Comparison of ENCODE assay signal across 13 mouse cellular contexts in the genomic region with DNA sequence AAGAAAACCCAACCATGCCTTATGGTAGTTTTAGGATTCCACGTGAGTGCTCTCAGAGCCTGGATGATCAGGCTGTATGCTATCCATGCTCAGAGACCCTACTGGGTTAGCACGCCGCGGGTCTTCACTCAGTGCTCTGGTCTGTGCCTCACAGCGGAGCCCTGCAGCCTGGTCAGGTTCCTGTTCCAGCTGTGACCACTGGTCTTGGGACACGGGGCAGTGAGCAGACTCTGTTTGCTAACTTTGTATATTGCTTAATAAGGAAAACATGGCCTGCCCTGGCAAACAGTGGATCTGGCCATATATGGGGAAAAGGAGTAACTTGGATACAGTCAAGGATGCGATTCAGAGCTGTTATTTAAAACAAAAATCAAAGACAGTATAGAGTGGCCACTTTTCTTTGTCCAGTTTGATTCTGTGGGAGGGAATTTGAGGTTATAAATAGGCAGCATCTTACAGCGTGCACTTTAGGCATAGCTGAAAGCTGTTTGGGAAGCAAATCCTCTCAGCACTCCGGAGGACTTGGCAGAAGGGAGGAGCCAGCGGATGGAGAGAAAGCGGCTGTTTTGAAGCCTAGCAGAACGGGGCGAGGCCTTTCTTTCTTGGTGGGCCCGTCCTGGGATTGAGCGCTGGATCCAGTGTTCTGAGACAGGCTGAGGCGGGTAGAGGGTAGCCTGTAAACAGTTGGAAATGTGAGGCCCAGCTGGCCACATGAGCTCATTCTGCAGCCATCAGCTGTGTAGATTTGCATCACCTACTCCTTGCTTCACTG. TPM values are rescaled to one million over a fixed set of nuclear protein-coding genes. Genes with fewer than 3 reads are reported as not detected.
DNase-seq lines count a peak whose midpoint lies in the region; ATAC-seq and TF ChIP-seq lines count a peak whose summit lies in the region.
"Had no signal": no experiment of that assay in that cellular context is flagged by ENCODE, and none has a peak within 500 bp of the region (broad histone marks: within the 10 kb centered on the region; RNA-seq: fewer than 3 reads in every experiment).

No protein-coding gene starts in this region.

- H3K4me2 ChIP-seq in heart, embryonic 11.5 days, result no peak overlapping the region
- no peak overlapping the region for H3K4me2 ChIP-seq in midbrain, postnatal 0 days (ENCODE audit: low read depth, low read length, poor library complexity, severe bottlenecking)
- H3K4me2 ChIP-seq in intestine, embryonic 14.5 days (ENCODE audit: low read length), result no peak overlapping the region

- no peak overlapping the region for H3K4me3 ChIP-seq in heart, embryonic 11.5 days (ENCODE audit: low read depth, low read length)
- no peak overlapping the region for H3K4me3 ChIP-seq in midbrain, embryonic 10.5 days
- H3K4me3 ChIP-seq in midbrain, postnatal 0 days (ENCODE audit: low read depth, low read length), result no peak overlapping the region
- H3K4me3 ChIP-seq in intestine, embryonic 14.5 days (ENCODE audit: low read depth, low read length), result no peak overlapping the region
- no peak overlapping the region for H3K4me3 ChIP-seq in small intestine, adult 2 months (ENCODE audit: low read depth, low read length)

- peaks cover 9% of the 10 kb centered on the region for H3K4me1 ChIP-seq in heart, embryonic 11.5 days (ENCODE audit: control insufficient read depth, insufficient read depth, low read length)
- H3K4me1 ChIP-seq in midbrain, embryonic 10.5 days, result peaks cover 14% of the 10 kb centered on the region
- H3K4me1 ChIP-seq in midbrain, postnatal 0 days (ENCODE audit: insufficient read depth, low read length), result no peaks in the 10 kb centered on the region
- H3K4me1 ChIP-seq in intestine, embryonic 14.5 days (replicated peaks; ENCODE audit: control insufficient read depth, insufficient read depth, low read length), result peaks cover 5% of the 10 kb centered on the region; the same call in 1 of the 2 replicates
- no peaks in the 10 kb centered on the region; the same call in 1 of the 2 replicates for H3K4me1 ChIP-seq in small intestine, adult 2 months (ENCODE audit: control insufficient read depth, insufficient read depth, insufficient read length, low read length)

- H3K9ac ChIP-seq in heart, embryonic 11.5 days (ENCODE audit: low read depth, low read length), result no peak overlapping the region
- H3K9ac ChIP-seq in midbrain, postnatal 0 days (replicated peaks; ENCODE audit: low read length, poor library complexity, severe bottlenecking), result no peak overlapping the region
- no peak overlapping the region for H3K9ac ChIP-seq in intestine, embryonic 14.5 days (ENCODE audit: low read length)

- no peak for TF ChIP-seq CTCF in midbrain, postnatal 0 days (IDR thresholded peaks at IDR 0.05)
- no peak for TF ChIP-seq CTCF in small intestine, adult 2 months (IDR thresholded peaks at IDR 0.05; ENCODE audit: extremely low read depth, insufficient read length, insufficient replicate concordance, low read depth, low read length)

- no peaks in the 10 kb centered on the region for H3K9me3 ChIP-seq in heart, embryonic 11.5 days (replicated peaks; ENCODE audit: control insufficient read depth, low read length)
- H3K9me3 ChIP-seq in midbrain, embryonic 10.5 days (replicated peaks), result no peaks in the 10 kb centered on the region
- no peaks in the 10 kb centered on the region for H3K9me3 ChIP-seq in midbrain, postnatal 0 days (ENCODE audit: low read length)
- H3K9me3 ChIP-seq in intestine, embryonic 14.5 days (ENCODE audit: control insufficient read depth, low read length), result no peaks in the 10 kb centered on the region

- intact Hi-C loops in left cerebral cortex, postnatal 36 days (cut with DNase I), result no loop called here

- no peak for ATAC-seq in heart, embryonic 11.5 days (replicated peaks; ENCODE audit: insufficient number of reproducible peaks, low FRiP score, low TSS enrichment)
- ATAC-seq in midbrain, postnatal 0 days (ENCODE audit: low FRiP score), result no peak
- ATAC-seq in intestine, embryonic 14.5 days (replicated peaks; ENCODE audit: low FRiP score, low TSS enrichment, low read depth), result 0 out of 2 replicates have a peak, but pooled peaks have one; percentile 55
- no peak for ATAC-seq in megakaryocyte-erythroid progenitor cell, adult 5-6 weeks (replicated peaks; ENCODE audit: low FRiP score, low TSS enrichment, poor library complexity, severe bottlenecking)
- ATAC-seq: hindbrain, postnatal 0 days had no signal

- H3K36me3 ChIP-seq in heart, embryonic 11.5 days (ENCODE audit: control insufficient read depth, insufficient read depth, low read length), result no peaks in the 10 kb centered on the region
- H3K36me3 ChIP-seq in midbrain, embryonic 10.5 days, result no peaks in the 10 kb centered on the region
- no peaks in the 10 kb centered on the region for H3K36me3 ChIP-seq in midbrain, postnatal 0 days (ENCODE audit: insufficient read depth, low read length)
- H3K36me3 ChIP-seq in intestine, embryonic 14.5 days (ENCODE audit: control insufficient read depth, insufficient read depth, low read length), result no peaks in the 10 kb centered on the region
- H3K36me3 ChIP-seq in small intestine, adult 2 months (ENCODE audit: control insufficient read depth, insufficient read depth, low read length), result no peaks in the 10 kb centered on the region

- WGBS in heart, embryonic 11.5 days (ENCODE audit: insufficient replicate concordance), result 50% methylated on average over 16 of the region's 16 CpGs
- 51% methylated on average over 16 of the region's 16 CpGs for WGBS in midbrain, embryonic 10.5 days
- 50% methylated on average over 16 of the region's 16 CpGs for WGBS in midbrain, postnatal 0 days
- WGBS in intestine, embryonic 14.5 days, result 42% methylated on average over 16 of the region's 16 CpGs
- WGBS in small intestine, adult 2 months, result 71% methylated on average over 16 of the region's 16 CpGs

- TF ChIP-seq POLR2A in small intestine, adult 2 months (IDR thresholded peaks at IDR 0.05; ENCODE audit: low read depth, low read length), result no peak

- peak; percentile 4 to 7 for DNase-seq in heart, adult 9 months (ENCODE audit: low spot score in 2 of 2)
- no peak for DNase-seq in midbrain, embryonic 10.5 days (ENCODE audit: low spot score)
- DNase-seq in midbrain, postnatal 0 days (ENCODE audit: low spot score), result no peak
- no peak for DNase-seq in intestine, embryonic 14.5 days (ENCODE audit: low spot score)
- DNase-seq in left cerebral cortex, postnatal 36 days (ENCODE audit: low spot score in 2 of 2), result no peak

- H3K27me3 ChIP-seq in heart, embryonic 11.5 days (ENCODE audit: control insufficient read depth, insufficient read depth, low read length), result no peaks in the 10 kb centered on the region; the same call in 1 of the 2 replicates
- H3K27me3 ChIP-seq in midbrain, embryonic 10.5 days (ENCODE audit: low read depth, poor library complexity, severe bottlenecking), result peaks cover 13% of the 10 kb centered on the region
- no peaks in the 10 kb centered on the region for H3K27me3 ChIP-seq in midbrain, postnatal 0 days (ENCODE audit: insufficient read depth, low read length)
- no peaks in the 10 kb centered on the region for H3K27me3 ChIP-seq in intestine, embryonic 14.5 days (replicated peaks; ENCODE audit: control insufficient read depth, insufficient read depth, low read length)
- H3K27me3 ChIP-seq in small intestine, adult 2 months (ENCODE audit: control insufficient read depth, insufficient read depth, low read length), result no peaks in the 10 kb centered on the region

- H3K27ac ChIP-seq in heart, embryonic 11.5 days (ENCODE audit: low read depth, low read length), result no peak overlapping the region
- peak overlapping the region; percentile 39; the same call in 1 of the 2 replicates for H3K27ac ChIP-seq in midbrain, embryonic 10.5 days (replicated peaks)
- H3K27ac ChIP-seq in midbrain, postnatal 0 days (ENCODE audit: low read depth, low read length), result no peak overlapping the region
- peak overlapping the region; percentile 44; the same call in 1 of the 2 replicates for H3K27ac ChIP-seq in intestine, embryonic 14.5 days (ENCODE audit: low read depth)
- H3K27ac ChIP-seq in small intestine, adult 2 months (ENCODE audit: insufficient read depth, low read depth, low read length), result 0 out of 2 replicates have a peak overlapping the region, but pooled peaks have one; percentile 21
- H3K27ac ChIP-seq: hindbrain, postnatal 0 days had no signal

RNA-seq across cellular contexts. Expression of a gene that starts 45.6 kb away (rescaled TPM):
- polyA plus RNA-seq in heart, embryonic 11.5 days (2014; fragmentation: Nextera tagmentation; extraction: Ambion mirVana), result 0.51 and 1.2 TPM in 2 replicates
- polyA plus RNA-seq in midbrain, embryonic 10.5 days (2016; fragmentation: Nextera tagmentation; extraction: Ambion mirVana), result 0.42 TPM in 1 of 2 replicates, not detected in the other
- total RNA-seq in midbrain, postnatal 0 days (2014; rRNA removed), result 1.9 and 3.3 TPM in 2 replicates
- polyA plus RNA-seq in midbrain, postnatal 0 days (2015; fragmentation: Nextera tagmentation; extraction: Ambion mirVana), result 2.2 and 2.7 TPM in 2 replicates
- polyA plus RNA-seq in intestine, embryonic 14.5 days (2014; fragmentation: Nextera tagmentation; extraction: Ambion mirVana), result 20.3 and 22.2 TPM in 2 replicates
- 14.6 and 20.3 TPM in 2 replicates for polyA plus RNA-seq in small intestine, adult 2 months (2012; rRNA removed)
- total RNA-seq in megakaryocyte-erythroid progenitor cell, adult 5-6 weeks (2014; fragmentation: Nextera tagmentation), result not detected in 2 replicates
- not detected in 2 replicates for total RNA-seq in megakaryocyte-erythroid progenitor cell, adult 5-6 weeks (2017)
- not detected for total RNA-seq in left cerebral cortex, postnatal 36 days (2021)
- total RNA-seq: left cerebral cortex, postnatal 14 days; monocyte, adult 5-6 weeks had no signal
- polyA plus RNA-seq: C2C12; frontal cortex, adult 2 months; hindbrain, postnatal 0 days had no signal

Comparison
In these comparisons a context has a peak if more than half of its experiments do, and no peak if none do; other contexts are left out.
1. H3K27ac ChIP-seq: peak in midbrain, embryonic 10.5 days (single experiment), intestine, embryonic 14.5 days (single experiment) and small intestine, adult 2 months (single experiment); none in heart, embryonic 11.5 days (single experiment) and midbrain, postnatal 0 days (single experiment).
2. DNase-seq: peak in heart, adult 9 months (2 of 2); none in midbrain, embryonic 10.5 days (single experiment), midbrain, postnatal 0 days (single experiment), intestine, embryonic 14.5 days (single experiment) and left cerebral cortex, postnatal 36 days (0 of 2).